Mouse (Mus musculus): ENCODE measurements around the gene Dhrs7. TPM values are rescaled to one million over a fixed set of nuclear protein-coding genes. Genes with fewer than 3 reads are reported as not detected.
A peak's percentile ranks its signal among the peaks of the same experiment; 100 is the strongest.
"Not testable (repeated sequence)": the region's sequence is repeated elsewhere in the genome, so short reads cannot be mapped to it uniquely, and the experiment has no call there.

Gene Dhrs7
- 9.1 and 23.9 TPM in 2 replicates for polyA plus RNA-seq (2012; rRNA removed)

- peak; percentile 68 for TF ChIP-seq POLR2A (IDR thresholded peaks at IDR 0.05; ENCODE audit: low read depth, low read length)
- TF ChIP-seq CTCF (IDR thresholded peaks at IDR 0.05; ENCODE audit: extremely low read depth, insufficient read length, insufficient replicate concordance, low read depth, low read length), result no peak; the same call in 1 of the 2 replicates
- Histone ChIP-seq H3K27me3 (ENCODE audit: control insufficient read depth, insufficient read depth, low read length) (no peaks in the 10 kb centered on the region), H3K27ac (ENCODE audit: insufficient read depth, low read depth, low read length) (peak within 1 kb of the TSS; percentile 84), H3K36me3 (ENCODE audit: control insufficient read depth, insufficient read depth, low read length) (no peaks in the 10 kb centered on the region), H3K4me1 (ENCODE audit: control insufficient read depth, insufficient read depth, insufficient read length, low read length) (peaks cover 6% of the 10 kb centered on the region), H3K4me3 (ENCODE audit: low read depth, low read length) (peak within 1 kb of the TSS; percentile 63)
- under 1% methylated on average over 33 of the region's 33 CpGs for WGBS
Measured at GRCm38 (mm10) chr12:72664735-72665337, at the start of gene Dhrs7. Dhrs7 (minus strand) TSS chr12:72664909.

- 95% methylated on average over 3 of the region's 3 CpGs for WGBS
- no peaks in the 10 kb centered on the region for H3K27me3 ChIP-seq (ENCODE audit: control insufficient read depth, insufficient read depth, low read length)
- TF ChIP-seq CTCF (IDR thresholded peaks at IDR 0.05; ENCODE audit: extremely low read depth, insufficient read length, insufficient replicate concordance, low read depth, low read length) (no peak), POLR2A (IDR thresholded peaks at IDR 0.05; ENCODE audit: low read depth, low read length) (no peak)
- no peaks in the 10 kb centered on the region for H3K36me3 ChIP-seq (ENCODE audit: control insufficient read depth, insufficient read depth, low read length)
- H3K4me3 ChIP-seq (ENCODE audit: low read depth, low read length), result no peak overlapping the region
- H3K4me1 ChIP-seq (ENCODE audit: control insufficient read depth, insufficient read depth, insufficient read length, low read length), result no peaks in the 10 kb centered on the region
- no peak overlapping the region for H3K27ac ChIP-seq (ENCODE audit: insufficient read depth, low read depth, low read length)
Measured at GRCm38 (mm10) chr12:72709981-72710380, 45.3 kb upstream of the Dhrs7 start.

GRCm38 (mm10) chr12:72704068-72704467 lies 39.4 kb upstream of the Dhrs7 start:
- no peak overlapping the region for H3K27ac ChIP-seq (ENCODE audit: insufficient read depth, low read depth, low read length)
- no peaks in the 10 kb centered on the region for H3K4me1 ChIP-seq (ENCODE audit: control insufficient read depth, insufficient read depth, insufficient read length, low read length)
- no peaks in the 10 kb centered on the region for H3K27me3 ChIP-seq (ENCODE audit: control insufficient read depth, insufficient read depth, low read length)
- 80% methylated on average over 4 of the region's 4 CpGs for WGBS
- TF ChIP-seq CTCF (IDR thresholded peaks at IDR 0.05; ENCODE audit: extremely low read depth, insufficient read length, insufficient replicate concordance, low read depth, low read length) (no peak), POLR2A (IDR thresholded peaks at IDR 0.05; ENCODE audit: low read depth, low read length) (no peak)
- no peaks in the 10 kb centered on the region for H3K36me3 ChIP-seq (ENCODE audit: control insufficient read depth, insufficient read depth, low read length)
- H3K4me3 ChIP-seq (ENCODE audit: low read depth, low read length), result no peak overlapping the region

GRCm38 (mm10) chr12:72700013-72700412 lies 35.3 kb upstream of the Dhrs7 start:
- no peaks in the 10 kb centered on the region for H3K36me3 ChIP-seq (ENCODE audit: control insufficient read depth, insufficient read depth, low read length)
- WGBS, result 47% methylated on average over 1 of the region's 1 CpGs
- TF ChIP-seq CTCF (IDR thresholded peaks at IDR 0.05; ENCODE audit: extremely low read depth, insufficient read length, insufficient replicate concordance, low read depth, low read length), result no peak
- TF ChIP-seq POLR2A (IDR thresholded peaks at IDR 0.05; ENCODE audit: low read depth, low read length), result no peak
- H3K27me3 ChIP-seq (ENCODE audit: control insufficient read depth, insufficient read depth, low read length), result no peaks in the 10 kb centered on the region
- no peak overlapping the region for H3K27ac ChIP-seq (ENCODE audit: insufficient read depth, low read depth, low read length)
- no peak overlapping the region for H3K4me3 ChIP-seq (ENCODE audit: low read depth, low read length)
- H3K4me1 ChIP-seq (ENCODE audit: control insufficient read depth, insufficient read depth, insufficient read length, low read length), result no peaks in the 10 kb centered on the region

- WGBS, result 32% methylated on average over 9 of the region's 9 CpGs
- no peak overlapping the region for H3K4me3 ChIP-seq (ENCODE audit: low read depth, low read length)
Measured at GRCm38 (mm10) chr12:72694901-72695463, 30.3 kb upstream of the Dhrs7 start.

GRCm38 (mm10) chr12:72694438-72694837 lies 29.7 kb upstream of the Dhrs7 start:
- Histone ChIP-seq H3K4me3 (ENCODE audit: low read depth, low read length) (no peak overlapping the region), H3K36me3 (ENCODE audit: control insufficient read depth, insufficient read depth, low read length) (no peaks in the 10 kb centered on the region), H3K27ac (ENCODE audit: insufficient read depth, low read depth, low read length) (no peak overlapping the region), H3K4me1 (ENCODE audit: control insufficient read depth, insufficient read depth, insufficient read length, low read length) (no peaks in the 10 kb centered on the region), H3K27me3 (ENCODE audit: control insufficient read depth, insufficient read depth, low read length) (no peaks in the 10 kb centered on the region)
- no peak for TF ChIP-seq CTCF (IDR thresholded peaks at IDR 0.05; ENCODE audit: extremely low read depth, insufficient read length, insufficient replicate concordance, low read depth, low read length)
- no peak for TF ChIP-seq POLR2A (IDR thresholded peaks at IDR 0.05; ENCODE audit: low read depth, low read length)
- WGBS, result 36% methylated on average over 12 of the region's 12 CpGs

More at GRCm38 (mm10) chr12:72694901-72695463, 30.3 kb upstream of the Dhrs7 start:
- no peak for TF ChIP-seq POLR2A (IDR thresholded peaks at IDR 0.05; ENCODE audit: low read depth, low read length)
- no peak for TF ChIP-seq CTCF (IDR thresholded peaks at IDR 0.05; ENCODE audit: extremely low read depth, insufficient read length, insufficient replicate concordance, low read depth, low read length)
- no peaks in the 10 kb centered on the region for H3K36me3 ChIP-seq (ENCODE audit: control insufficient read depth, insufficient read depth, low read length)
- H3K4me1 ChIP-seq (ENCODE audit: control insufficient read depth, insufficient read depth, insufficient read length, low read length), result no peaks in the 10 kb centered on the region
- no peak overlapping the region for H3K27ac ChIP-seq (ENCODE audit: insufficient read depth, low read depth, low read length)
- H3K27me3 ChIP-seq (ENCODE audit: control insufficient read depth, insufficient read depth, low read length), result no peaks in the 10 kb centered on the region

- TF ChIP-seq CTCF (IDR thresholded peaks at IDR 0.05; ENCODE audit: extremely low read depth, insufficient read length, insufficient replicate concordance, low read depth, low read length) (no peak), POLR2A (IDR thresholded peaks at IDR 0.05; ENCODE audit: low read depth, low read length) (no peak)
- H3K27me3 ChIP-seq (ENCODE audit: control insufficient read depth, insufficient read depth, low read length), result no peaks in the 10 kb centered on the region
- WGBS, result 27% methylated on average over 6 of the region's 6 CpGs
- no peak overlapping the region for H3K27ac ChIP-seq (ENCODE audit: insufficient read depth, low read depth, low read length)
- H3K4me3 ChIP-seq (ENCODE audit: low read depth, low read length), result no peak overlapping the region
- H3K4me1 ChIP-seq (ENCODE audit: control insufficient read depth, insufficient read depth, insufficient read length, low read length), result no peaks in the 10 kb centered on the region
- no peaks in the 10 kb centered on the region for H3K36me3 ChIP-seq (ENCODE audit: control insufficient read depth, insufficient read depth, low read length)
Measured at GRCm38 (mm10) chr12:72693895-72694294, 29.2 kb upstream of the Dhrs7 start.

- WGBS, result 40% methylated on average over 2 of the region's 2 CpGs
- not testable (repeated sequence) for H3K36me3 ChIP-seq (ENCODE audit: control insufficient read depth, insufficient read depth, low read length); H3K27me3 ChIP-seq (ENCODE audit: control insufficient read depth, insufficient read depth, low read length); H3K27ac ChIP-seq (ENCODE audit: insufficient read depth, low read depth, low read length); H3K4me1 ChIP-seq (ENCODE audit: control insufficient read depth, insufficient read depth, insufficient read length, low read length); H3K4me3 ChIP-seq (ENCODE audit: low read depth, low read length)
Measured at GRCm38 (mm10) chr12:72688281-72688680, 23.6 kb upstream of the Dhrs7 start.

GRCm38 (mm10) chr12:72687741-72688140 lies 23.0 kb upstream of the Dhrs7 start:
- 65% methylated on average over 6 of the region's 6 CpGs for WGBS
- not testable (repeated sequence) for H3K4me3 ChIP-seq (ENCODE audit: low read depth, low read length); H3K36me3 ChIP-seq (ENCODE audit: control insufficient read depth, insufficient read depth, low read length); H3K27ac ChIP-seq (ENCODE audit: insufficient read depth, low read depth, low read length); H3K27me3 ChIP-seq (ENCODE audit: control insufficient read depth, insufficient read depth, low read length); H3K4me1 ChIP-seq (ENCODE audit: control insufficient read depth, insufficient read depth, insufficient read length, low read length)

- H3K27ac ChIP-seq (ENCODE audit: insufficient read depth, low read depth, low read length); H3K4me1 ChIP-seq (ENCODE audit: control insufficient read depth, insufficient read depth, insufficient read length, low read length); H3K36me3 ChIP-seq (ENCODE audit: control insufficient read depth, insufficient read depth, low read length); H3K4me3 ChIP-seq (ENCODE audit: low read depth, low read length); H3K27me3 ChIP-seq (ENCODE audit: control insufficient read depth, insufficient read depth, low read length): not testable (repeated sequence)
- WGBS, result 77% methylated on average over 4 of the region's 4 CpGs
Measured at GRCm38 (mm10) chr12:72686566-72686965, 21.9 kb upstream of the Dhrs7 start.
